Mouse (Mus musculus): ENCODE data around the gene Jph4. TPM values are rescaled to one million over a fixed set of nuclear protein-coding genes. Genes with fewer than 3 reads are reported as not detected.
A peak's percentile ranks its signal among the peaks of the same experiment; 100 is the strongest.

Gene Jph4
- polyA plus RNA-seq, 2 experiments, result 2.5 to 10.4 TPM

DNA sequence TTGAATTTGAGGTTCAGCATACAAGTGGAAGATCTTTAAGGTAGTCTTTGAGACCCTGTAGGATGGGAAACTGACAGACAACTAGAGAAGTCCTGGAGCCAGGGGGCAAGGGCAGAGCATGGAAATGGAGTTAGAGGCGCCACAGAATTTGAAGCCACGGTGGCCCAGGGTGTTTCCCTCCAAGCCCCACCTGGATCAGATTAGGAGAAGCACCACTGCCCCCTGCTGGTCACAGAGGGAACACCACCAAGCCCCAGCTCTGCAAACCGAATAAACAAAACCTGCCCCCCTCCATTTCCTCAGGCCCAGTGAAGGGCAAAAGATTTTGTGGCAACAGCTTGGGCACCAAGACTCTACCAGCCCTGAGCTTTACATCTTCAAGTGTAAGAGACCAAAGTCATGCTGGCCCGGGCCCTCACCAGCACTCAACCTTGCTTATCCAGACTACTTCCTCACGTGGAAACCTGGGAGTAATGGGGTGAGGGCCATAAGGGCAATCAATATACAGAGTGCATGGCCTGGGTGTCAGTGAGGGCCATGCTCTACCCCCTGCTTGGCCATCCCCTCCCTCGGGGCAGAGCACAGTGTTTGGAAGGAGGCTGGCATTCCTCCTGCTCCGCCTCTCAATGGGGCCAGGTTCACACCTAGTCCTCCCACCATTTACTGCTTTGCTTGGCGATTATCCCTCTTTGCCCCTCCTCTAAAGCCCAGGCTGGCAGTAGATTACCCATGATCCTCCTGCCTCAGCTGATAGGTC, 37.3 kb downstream of the Jph4 start:
- Histone ChIP-seq H3K27ac (replicated peaks; ENCODE audit: low read depth, low read length) (no peak overlapping the region), H3K9ac (ENCODE audit: low read depth, low read length, severe bottlenecking) (no peak overlapping the region; the same call in 1 of the 2 replicates)

GRCm38 (mm10) chr14:55078366-55078989, 38.3 kb downstream of the Jph4 start:
- peaks cover 13% of the 10 kb centered on the region for H3K4me1 ChIP-seq (ENCODE audit: control insufficient read depth, insufficient read depth, low read length)
- H3K4me3 ChIP-seq (replicated peaks; ENCODE audit: low read length), result peak overlapping the region; percentile 11; the same call in 1 of the 2 replicates
- H3K4me2 ChIP-seq (replicated peaks; ENCODE audit: low read depth, low read length, severe bottlenecking), result peak overlapping the region; percentile 41
- no peak for ATAC-seq (ENCODE audit: low FRiP score, low read depth)
- H3K27ac ChIP-seq (replicated peaks; ENCODE audit: low read depth, low read length), result no peak overlapping the region
- H3K36me3 ChIP-seq (ENCODE audit: control insufficient read depth, insufficient read depth, low read length), result peaks cover 4% of the 10 kb centered on the region
- H3K9me3 ChIP-seq (ENCODE audit: control insufficient read depth, low read length), result no peaks in the 10 kb centered on the region
- no peak for TF ChIP-seq POLR2A (IDR thresholded peaks at IDR 0.05; ENCODE audit: borderline replicate concordance, extremely low read depth, insufficient read depth, insufficient read length)
- no peak for DNase-seq (ENCODE audit: low spot score)
- WGBS, result 5% methylated on average over 23 of the region's 23 CpGs
- H3K9ac ChIP-seq (ENCODE audit: low read depth, low read length, severe bottlenecking), result peak overlapping the region; percentile 44
- H3K27me3 ChIP-seq (ENCODE audit: control insufficient read depth, insufficient read depth, low read length), result no peaks in the 10 kb centered on the region

More for the DNA sequence above, 37.3 kb downstream of the Jph4 start:
- no peaks in the 10 kb centered on the region for H3K27me3 ChIP-seq (ENCODE audit: control insufficient read depth, insufficient read depth, low read length)
- ATAC-seq (ENCODE audit: low FRiP score, low read depth), result no peak; the same call in 1 of the 2 replicates
- no peak for TF ChIP-seq POLR2A (IDR thresholded peaks at IDR 0.05; ENCODE audit: borderline replicate concordance, extremely low read depth, insufficient read depth, insufficient read length)
- no peaks in the 10 kb centered on the region for H3K36me3 ChIP-seq (ENCODE audit: control insufficient read depth, insufficient read depth, low read length)
- WGBS, result 19% methylated on average over 8 of the region's 8 CpGs
- DNase-seq (ENCODE audit: low spot score), result peak; percentile 85
- no peaks in the 10 kb centered on the region for H3K9me3 ChIP-seq (ENCODE audit: control insufficient read depth, low read length)
- peaks cover 13% of the 10 kb centered on the region for H3K4me1 ChIP-seq (ENCODE audit: control insufficient read depth, insufficient read depth, low read length)
- H3K4me3 ChIP-seq (replicated peaks; ENCODE audit: low read length), result no peak overlapping the region
- H3K4me2 ChIP-seq (replicated peaks; ENCODE audit: low read depth, low read length, severe bottlenecking), result peak overlapping the region; percentile 41; the same call in 1 of the 2 replicates

DNA sequence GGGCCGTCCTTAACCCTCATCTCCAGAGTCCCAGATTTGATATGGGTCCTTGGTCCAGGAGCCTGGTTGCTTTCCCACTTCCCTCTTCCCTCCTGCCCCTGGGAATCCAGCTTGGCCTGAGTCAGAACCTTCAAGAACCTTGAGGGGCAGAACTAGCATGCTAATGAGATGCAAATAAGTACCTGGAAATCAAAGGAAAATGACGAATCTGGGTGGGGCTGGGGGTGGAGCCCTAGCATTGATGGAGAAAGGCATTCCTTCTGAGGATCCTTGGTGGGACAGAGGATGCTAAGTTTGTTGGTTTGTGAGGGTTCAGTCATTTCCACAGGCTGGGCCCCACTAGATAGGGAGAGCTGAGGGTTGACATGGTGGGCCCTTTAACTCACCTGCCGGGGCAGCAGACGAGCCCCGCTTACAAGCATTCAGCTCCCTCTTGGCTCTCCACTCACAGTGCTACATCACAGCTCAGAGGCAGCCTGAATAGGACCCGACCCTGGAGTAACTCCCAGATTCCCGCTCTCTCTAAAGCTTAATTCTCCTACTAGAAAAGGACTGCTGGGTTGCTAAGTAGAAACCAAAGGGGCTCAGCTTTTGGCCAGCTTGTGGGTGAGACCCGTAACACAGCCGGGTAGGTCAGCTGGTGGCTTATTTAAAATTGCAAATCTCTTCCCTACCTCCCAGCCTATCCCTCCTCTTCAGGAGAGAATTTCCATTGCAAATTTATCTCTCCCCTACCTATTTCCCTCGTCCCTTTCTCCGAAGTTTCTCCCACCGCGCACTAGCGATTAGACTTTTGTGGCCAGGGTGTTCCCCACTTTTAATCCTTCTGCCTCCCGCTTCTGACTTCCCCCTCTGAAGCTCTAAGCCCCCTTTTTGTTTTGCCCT, 39.0 kb downstream of the Jph4 start:
- no peak for TF ChIP-seq POLR2A (IDR thresholded peaks at IDR 0.05; ENCODE audit: borderline replicate concordance, extremely low read depth, insufficient read depth, insufficient read length)
- no peak for DNase-seq (ENCODE audit: low spot score)
- WGBS, result 26% methylated on average over 15 of the region's 15 CpGs
- Histone ChIP-seq H3K4me2 (replicated peaks; ENCODE audit: low read depth, low read length, severe bottlenecking) (peak overlapping the region; percentile 41; the same call in 1 of the 2 replicates), H3K36me3 (ENCODE audit: control insufficient read depth, insufficient read depth, low read length) (peaks cover 11% of the 10 kb centered on the region), H3K4me3 (replicated peaks; ENCODE audit: low read length) (no peak overlapping the region), H3K9me3 (ENCODE audit: control insufficient read depth, low read length) (no peaks in the 10 kb centered on the region), H3K4me1 (ENCODE audit: control insufficient read depth, insufficient read depth, low read length) (peaks cover 13% of the 10 kb centered on the region), H3K9ac (ENCODE audit: low read depth, low read length, severe bottlenecking) (0 out of 2 replicates have a peak overlapping the region, but pooled peaks have one; percentile 44), H3K27ac (replicated peaks; ENCODE audit: low read depth, low read length) (no peak overlapping the region), H3K27me3 (ENCODE audit: control insufficient read depth, insufficient read depth, low read length) (no peaks in the 10 kb centered on the region)
- no peak for ATAC-seq (ENCODE audit: low FRiP score, low read depth)

DNA sequence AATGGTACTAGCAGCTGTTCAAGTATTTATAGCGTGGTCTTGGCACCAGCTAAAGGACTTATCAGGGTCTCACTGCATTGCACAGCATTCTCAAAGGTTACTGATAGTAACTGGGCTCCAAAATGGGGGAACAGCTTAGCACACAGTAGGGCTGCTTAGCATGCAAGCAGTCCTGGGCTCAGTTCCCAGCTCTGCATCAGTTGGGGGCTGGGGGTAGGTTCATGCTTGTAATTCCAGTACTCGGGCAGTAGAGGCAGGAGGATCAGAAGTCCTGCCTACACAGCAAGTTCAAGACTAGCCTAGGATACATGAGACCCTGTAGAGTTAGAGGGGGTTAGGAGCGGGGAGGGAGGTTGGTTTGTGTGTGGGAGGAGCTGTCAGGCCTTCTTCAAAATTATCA, 39.8 kb downstream of the Jph4 start:
- peaks cover 16% of the 10 kb centered on the region for H3K4me1 ChIP-seq (ENCODE audit: control insufficient read depth, insufficient read depth, low read length)
- ATAC-seq (ENCODE audit: low FRiP score, low read depth), result no peak
- TF ChIP-seq POLR2A (IDR thresholded peaks at IDR 0.05; ENCODE audit: borderline replicate concordance, extremely low read depth, insufficient read depth, insufficient read length), result no peak
- H3K27me3 ChIP-seq (ENCODE audit: control insufficient read depth, insufficient read depth, low read length), result no peaks in the 10 kb centered on the region
- no peak overlapping the region for H3K4me2 ChIP-seq (replicated peaks; ENCODE audit: low read depth, low read length, severe bottlenecking)
- WGBS, result 67% methylated on average over 3 of the region's 3 CpGs
- H3K36me3 ChIP-seq (ENCODE audit: control insufficient read depth, insufficient read depth, low read length), result peaks cover 17% of the 10 kb centered on the region
- H3K27ac ChIP-seq (replicated peaks; ENCODE audit: low read depth, low read length), result no peak overlapping the region
- DNase-seq (ENCODE audit: low spot score), result no peak
- no peak overlapping the region for H3K4me3 ChIP-seq (replicated peaks; ENCODE audit: low read length)
- no peaks in the 10 kb centered on the region for H3K9me3 ChIP-seq (ENCODE audit: control insufficient read depth, low read length)
- H3K9ac ChIP-seq (ENCODE audit: low read depth, low read length, severe bottlenecking), result no peak overlapping the region

GRCm38 (mm10) chr14:55076224-55076623, 40.5 kb downstream of the Jph4 start:
- H3K36me3 ChIP-seq (ENCODE audit: control insufficient read depth, insufficient read depth, low read length), result peaks cover 17% of the 10 kb centered on the region
- H3K27me3 ChIP-seq (ENCODE audit: control insufficient read depth, insufficient read depth, low read length), result no peaks in the 10 kb centered on the region
- no peak overlapping the region for H3K4me3 ChIP-seq (replicated peaks; ENCODE audit: low read length)
- H3K9me3 ChIP-seq (ENCODE audit: control insufficient read depth, low read length), result no peaks in the 10 kb centered on the region
- no peak overlapping the region for H3K9ac ChIP-seq (ENCODE audit: low read depth, low read length, severe bottlenecking)
- no peak for TF ChIP-seq POLR2A (IDR thresholded peaks at IDR 0.05; ENCODE audit: borderline replicate concordance, extremely low read depth, insufficient read depth, insufficient read length)
- 32% methylated on average over 6 of the region's 6 CpGs for WGBS
- no peak overlapping the region for H3K4me2 ChIP-seq (replicated peaks; ENCODE audit: low read depth, low read length, severe bottlenecking)
- H3K4me1 ChIP-seq (ENCODE audit: control insufficient read depth, insufficient read depth, low read length), result peaks cover 20% of the 10 kb centered on the region
- ATAC-seq (ENCODE audit: low FRiP score, low read depth), result peak; percentile 27; the same call in 1 of the 2 replicates
- DNase-seq (ENCODE audit: low spot score), result peak; percentile 32
- no peak overlapping the region for H3K27ac ChIP-seq (replicated peaks; ENCODE audit: low read depth, low read length)

Data from limb, embryonic 14.5 days (tissue).